Mouse (Mus musculus) megakaryocyte progenitor cell, adult 5-6 weeks (primary cell): ENCODE results near the gene Orai1. TPM values are rescaled to one million over a fixed set of nuclear protein-coding genes. Genes with fewer than 3 reads are reported as not detected.

Experiments
- ATAC-seq: replicated peaks from 2 replicates; pipeline ENCODE4 v1.8.0; 2016; ENCODE audit warnings: mild to moderate bottlenecking, moderate TSS enrichment, inconsistent platforms; ENCODE audit not compliant: poor library complexity
- total RNA-seq, 2 experiments: library from RNA; stranded (forward) in 1 of 2; stranded (reverse) in 1 of 2; fragments of 157-497, 149-512 nt in 1 of 2; fragments of 200-1000 nt in 1 of 2; gene quantifications; 2 replicates each; pipeline versions ENCODE4 v1.2.3 to v1.2.4; 2015 to 2017

Gene Orai1
- total RNA-seq, 2 experiments from 2014 or later: 20.8 to 68.6 TPM

DNA sequence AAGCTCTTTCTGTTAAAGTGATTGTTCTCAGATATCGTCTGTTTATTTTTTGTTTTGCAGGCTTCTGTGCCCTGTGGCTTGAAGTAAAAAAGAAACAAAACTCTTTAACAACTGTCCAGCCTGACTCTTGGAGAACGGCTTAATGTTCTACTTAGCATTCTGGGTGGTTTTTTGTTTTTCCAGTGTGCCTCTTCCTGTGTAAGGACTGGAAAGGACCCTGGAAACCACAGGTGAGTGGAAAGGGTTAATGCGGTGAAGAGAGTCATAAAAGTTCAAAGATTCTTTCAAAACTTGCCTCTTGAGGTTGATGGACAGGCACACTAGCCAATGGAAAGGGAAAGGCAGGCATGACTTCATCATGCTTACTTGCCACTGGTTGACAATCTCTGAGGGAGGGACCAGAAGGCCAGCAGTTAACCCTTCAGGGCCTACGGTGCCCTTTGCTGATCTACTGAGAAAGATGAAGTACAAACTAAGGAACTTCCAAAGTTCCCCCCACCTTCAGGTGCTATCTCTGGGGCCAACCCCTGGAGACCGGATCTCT is 20.5 kb upstream of the Orai1 start:
- peak; percentile 97 for ATAC-seq

DNA sequence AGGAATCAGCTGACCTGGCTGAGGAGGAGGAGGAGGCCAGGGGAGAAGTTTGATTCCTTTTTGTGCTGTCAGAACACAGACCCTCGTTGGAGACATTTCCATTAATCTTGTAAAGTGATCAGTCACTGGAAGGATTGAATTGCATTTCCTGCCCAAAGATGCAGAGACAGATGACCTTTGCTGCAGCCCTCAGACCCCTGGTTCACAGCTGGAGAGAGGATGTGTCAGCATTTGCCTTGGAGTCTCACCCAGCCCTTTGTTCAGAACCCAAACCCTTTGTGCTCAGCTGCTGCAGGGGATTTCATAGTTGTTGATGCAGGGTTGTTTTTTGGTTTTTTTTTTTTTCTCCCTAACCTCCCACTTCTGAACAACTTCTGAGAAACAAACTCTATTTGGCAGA is 20.0 kb upstream of the Orai1 start:
- no peak for ATAC-seq

DNA sequence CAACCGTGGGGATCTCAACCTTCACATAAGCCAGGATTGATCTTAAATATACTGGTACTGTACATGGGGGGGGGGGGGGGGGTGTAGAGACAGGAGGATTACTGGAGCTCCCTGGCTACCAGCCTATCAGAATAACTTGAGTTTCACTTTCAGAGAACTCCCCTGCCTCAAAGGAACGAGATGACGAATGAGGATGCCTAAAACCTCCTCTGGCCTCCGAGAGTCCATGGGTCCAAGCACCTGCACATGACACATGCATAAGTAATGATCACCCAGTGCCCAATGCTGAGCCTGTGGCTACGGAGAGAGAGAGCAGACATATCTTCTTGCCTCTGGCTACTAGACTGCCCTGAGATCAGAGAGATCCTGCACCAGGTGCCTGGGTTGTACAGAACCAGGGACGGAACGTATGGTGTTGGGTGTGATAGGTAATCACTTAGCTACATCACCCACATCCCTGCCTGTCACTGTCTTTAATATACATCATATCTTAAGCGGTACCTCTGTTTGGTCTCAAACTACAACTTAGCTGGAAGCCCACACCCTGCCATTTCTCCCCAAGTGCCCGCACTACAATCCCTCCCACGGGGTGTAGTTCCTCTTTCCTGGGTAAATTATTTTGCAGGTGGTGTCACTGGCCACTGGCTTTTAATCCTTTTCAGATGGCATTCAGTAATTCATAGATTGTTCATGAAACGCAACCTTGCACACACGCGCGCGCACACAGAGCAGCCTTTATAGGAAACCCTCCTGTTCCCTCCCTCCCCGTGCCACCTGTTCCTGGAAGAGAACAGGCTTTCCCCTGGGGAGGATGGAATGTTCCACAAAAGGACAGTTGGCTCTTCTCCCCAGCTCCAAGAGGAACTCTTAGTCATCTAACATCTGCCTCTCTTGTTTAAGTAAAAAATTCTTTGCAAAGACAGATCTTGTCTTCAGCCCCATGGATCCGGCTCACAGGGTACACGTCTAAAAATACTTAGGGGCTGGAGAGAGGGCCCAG is 17.4 kb upstream of the Orai1 start:
- no peak; the same call in 1 of the 2 replicates for ATAC-seq

DNA sequence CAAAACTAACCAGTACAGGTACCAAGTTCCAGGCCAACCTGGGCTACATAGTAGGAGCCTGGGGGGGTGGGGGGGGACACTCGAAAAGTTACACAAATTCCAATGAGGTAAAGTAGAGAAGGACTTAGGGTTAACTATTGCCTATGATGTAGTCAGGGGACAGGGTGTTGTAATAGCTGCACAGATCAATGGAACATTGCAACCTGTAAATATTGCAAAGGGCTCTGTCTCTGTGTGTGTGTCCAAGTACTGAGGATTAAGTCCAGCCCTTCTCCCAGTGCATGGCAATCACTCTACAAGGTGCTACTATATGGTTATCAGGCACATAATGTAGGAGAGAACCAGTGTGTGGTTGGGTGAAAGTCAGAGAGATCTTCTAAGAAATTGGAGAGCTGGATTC is 14.0 kb upstream of the Orai1 start:
- no peak for ATAC-seq

DNA sequence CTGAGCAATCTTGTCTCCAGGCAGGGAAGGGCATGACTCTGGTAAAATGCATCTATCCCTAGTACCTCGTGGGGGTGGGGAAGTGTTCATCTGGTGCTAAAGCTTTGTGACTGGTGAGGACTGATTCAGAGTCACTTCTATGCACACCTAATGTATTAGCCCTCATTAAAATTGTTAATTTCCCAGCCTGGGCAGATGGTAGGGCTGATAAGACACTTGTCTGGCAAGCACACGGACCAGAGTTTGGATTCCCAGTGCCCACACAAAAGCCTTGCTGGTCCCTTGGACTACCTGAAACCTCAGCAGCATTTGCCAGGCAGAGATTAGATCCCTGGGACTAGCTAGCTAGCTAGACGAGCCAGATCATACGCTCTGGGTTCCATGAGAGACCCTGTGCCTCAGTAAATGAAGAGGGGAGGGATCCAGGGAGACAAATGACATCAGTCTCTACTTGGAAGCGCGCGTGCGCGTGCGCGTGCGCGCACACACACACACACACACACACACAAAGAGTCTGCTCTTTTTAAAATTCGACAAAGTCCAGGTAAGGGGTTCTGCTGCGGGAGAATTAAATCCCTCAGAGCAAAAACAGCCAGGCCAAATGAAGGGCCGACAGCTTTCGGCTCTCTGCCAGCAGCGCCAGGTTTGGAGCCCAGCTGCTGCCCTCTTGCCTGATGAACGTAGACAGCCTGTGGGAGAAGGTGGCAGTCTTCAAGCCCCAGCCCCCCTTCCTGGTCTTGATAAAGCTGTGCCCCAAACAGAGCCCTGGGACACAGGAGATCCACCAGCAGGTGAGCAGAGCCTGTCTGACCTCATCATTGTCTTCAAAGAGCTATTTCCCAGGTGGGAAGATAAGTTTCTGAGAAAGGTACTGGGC is 8.9 kb upstream of the Orai1 start:
- ATAC-seq: no peak

DNA sequence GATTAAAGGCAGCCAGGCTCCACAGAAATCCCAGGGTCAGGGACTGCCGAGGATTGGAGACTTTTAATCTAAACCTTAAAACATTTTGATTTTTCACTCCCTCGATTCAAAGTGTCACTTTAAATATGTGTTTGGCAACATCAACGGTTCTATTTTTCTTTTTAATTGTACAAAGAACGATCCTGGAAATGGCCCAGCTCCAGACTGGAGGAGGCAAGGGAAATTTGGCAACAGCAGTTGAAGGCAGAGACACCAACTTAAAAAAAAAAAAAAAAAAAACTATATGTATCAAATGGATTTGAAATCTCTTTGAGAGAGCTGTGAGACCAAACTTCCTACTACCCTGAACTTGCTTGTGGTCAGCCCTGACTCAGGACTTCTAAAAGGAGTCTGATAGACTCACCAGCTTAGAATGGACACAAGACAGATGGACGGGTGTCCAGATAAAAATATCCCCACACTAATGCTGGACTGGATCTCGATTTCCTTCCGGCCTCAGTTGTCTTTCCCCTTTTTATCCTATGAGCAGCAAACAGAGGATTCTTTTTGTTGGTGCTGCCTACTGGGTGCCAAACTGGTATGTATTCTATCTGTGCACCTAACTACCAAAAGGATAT is 5.9 kb upstream of the Orai1 start:
- ATAC-seq: no peak

DNA sequence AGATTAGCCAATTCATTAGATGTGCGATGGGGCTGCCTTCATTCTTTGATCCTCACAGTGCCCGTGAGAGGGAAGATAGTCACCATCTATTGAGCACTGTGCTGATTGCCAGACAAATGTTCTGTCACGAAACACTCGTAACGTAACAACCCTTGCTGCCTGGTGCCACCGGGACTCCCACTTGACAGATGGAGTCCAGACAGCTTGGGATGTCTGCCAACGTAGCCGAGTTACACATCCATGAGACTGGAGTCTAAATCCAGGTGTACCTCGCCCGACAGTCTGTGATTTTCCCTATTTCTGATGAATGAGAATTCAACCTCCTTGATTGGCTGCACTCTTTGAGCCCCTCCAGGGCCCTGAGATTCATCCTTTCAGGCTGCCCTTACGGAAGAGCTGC is 5.0 kb upstream of the Orai1 start:
- no peak for ATAC-seq

DNA sequence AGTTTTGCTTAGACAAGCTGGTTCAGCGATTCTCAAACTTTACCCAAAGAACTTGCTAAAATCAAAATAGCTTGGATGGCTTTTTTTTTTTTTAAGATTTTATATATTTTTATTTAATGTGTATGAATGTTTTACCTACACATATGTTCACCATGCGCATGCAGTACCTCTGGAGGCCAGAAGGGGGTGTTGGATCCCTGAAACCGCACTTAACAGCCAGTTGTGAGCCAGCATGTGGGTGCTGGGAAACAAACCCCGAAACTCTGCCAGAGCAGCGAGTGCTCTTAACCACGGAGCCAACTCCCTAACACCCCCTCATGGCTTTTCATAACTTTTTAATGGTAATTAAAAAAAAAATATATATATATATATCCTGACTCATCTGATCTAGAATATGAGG is 4.1 kb upstream of the Orai1 start:
- ATAC-seq: no peak

DNA sequence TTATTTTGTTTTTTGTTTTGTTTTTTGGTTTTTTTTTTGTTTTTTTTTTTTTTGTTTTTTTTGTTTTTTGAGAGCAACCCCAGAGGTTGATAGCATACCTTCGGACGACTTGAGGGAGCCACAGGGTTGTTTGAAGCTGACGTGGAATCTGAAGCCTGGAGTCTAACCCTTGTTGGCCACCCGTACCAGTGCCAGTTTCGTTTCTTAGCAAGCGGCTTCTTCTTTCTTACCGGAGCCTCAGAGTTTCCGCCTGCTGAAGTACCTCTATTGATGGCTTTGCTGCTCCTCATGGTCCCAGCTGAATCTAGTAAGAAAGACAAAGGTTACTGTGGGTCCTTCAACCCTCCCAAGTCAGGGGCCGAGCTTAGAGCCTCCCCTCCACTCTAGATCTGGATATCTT is 3.2 kb upstream of the Orai1 start:
- no peak for ATAC-seq

DNA sequence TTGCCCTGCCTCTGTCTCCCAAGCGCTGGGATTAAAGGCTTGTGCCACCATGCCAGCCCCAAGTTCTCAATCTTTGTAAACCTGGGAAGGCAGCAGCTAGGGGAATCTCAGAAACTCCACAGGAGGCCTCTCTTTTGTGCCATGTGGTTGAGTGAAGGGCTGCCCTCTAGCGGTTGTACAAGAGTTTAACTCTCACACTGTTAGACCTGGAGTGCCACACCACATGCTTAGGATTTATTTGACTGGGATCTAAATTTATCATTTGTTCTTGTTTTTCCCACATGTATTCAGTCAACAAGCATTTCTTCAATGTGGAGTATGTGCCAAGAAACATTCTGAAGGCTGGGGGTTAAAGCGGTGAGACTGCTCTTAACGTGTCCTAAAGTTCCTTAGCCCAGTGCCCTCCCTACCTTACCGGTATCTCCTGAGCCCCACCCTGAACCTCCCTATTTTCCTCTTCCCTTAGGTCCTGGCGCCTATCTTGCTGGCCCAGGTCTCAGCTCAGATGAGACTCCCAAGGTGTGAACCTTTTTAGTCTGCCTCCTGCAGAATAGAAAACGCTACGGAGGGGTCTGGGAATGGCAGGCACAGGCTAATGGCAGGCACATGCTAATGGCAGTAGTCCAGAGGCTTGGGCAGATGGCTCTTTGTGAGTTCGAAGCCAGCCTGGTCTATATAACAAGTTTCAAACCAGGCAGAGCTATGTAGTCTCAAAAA is 1.1 kb upstream of the Orai1 start:
- ATAC-seq: peak; percentile 52; the same call in 1 of the 2 replicates

DNA sequence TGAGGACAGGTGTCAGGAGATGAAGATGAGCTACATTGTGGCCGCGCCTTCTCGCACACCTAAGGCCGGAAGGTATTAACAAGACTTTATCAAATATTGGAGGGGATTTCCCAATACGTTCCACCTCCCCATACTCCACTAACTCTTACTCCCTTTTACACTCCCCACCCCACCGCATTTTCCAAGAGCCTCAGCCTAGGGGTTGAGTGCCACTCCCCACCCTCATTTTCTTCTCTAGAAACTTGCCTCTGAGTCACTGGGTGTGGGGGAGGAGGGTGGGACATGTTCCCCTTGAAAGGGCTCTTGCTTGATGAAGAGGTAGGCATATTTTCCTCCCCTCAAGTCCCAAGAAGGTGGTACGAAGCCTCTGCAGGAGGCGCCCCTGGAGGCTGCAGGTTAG is 1.0 kb downstream of the Orai1 start:
- ATAC-seq: no peak

DNA sequence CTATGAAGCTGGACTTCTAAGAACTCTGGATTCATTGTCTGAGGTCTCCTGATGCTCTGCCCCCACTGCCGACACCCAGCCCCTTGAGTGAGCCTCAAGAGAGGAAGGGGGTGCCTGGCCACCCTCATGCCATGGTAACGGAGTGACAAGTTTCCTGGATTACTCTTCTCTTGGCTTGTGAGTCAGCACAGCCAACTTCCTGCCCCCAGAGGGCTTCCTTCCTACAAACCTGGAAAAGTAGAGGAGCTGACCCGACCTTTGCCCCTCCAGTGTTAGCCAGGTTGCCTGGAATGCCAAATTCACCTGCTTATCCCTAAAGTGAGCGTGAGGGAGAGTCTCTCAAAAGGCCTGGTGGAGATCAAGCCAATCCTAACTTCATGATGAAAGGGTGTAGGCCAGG is 2.6 kb downstream of the Orai1 start:
- ATAC-seq: no peak

DNA sequence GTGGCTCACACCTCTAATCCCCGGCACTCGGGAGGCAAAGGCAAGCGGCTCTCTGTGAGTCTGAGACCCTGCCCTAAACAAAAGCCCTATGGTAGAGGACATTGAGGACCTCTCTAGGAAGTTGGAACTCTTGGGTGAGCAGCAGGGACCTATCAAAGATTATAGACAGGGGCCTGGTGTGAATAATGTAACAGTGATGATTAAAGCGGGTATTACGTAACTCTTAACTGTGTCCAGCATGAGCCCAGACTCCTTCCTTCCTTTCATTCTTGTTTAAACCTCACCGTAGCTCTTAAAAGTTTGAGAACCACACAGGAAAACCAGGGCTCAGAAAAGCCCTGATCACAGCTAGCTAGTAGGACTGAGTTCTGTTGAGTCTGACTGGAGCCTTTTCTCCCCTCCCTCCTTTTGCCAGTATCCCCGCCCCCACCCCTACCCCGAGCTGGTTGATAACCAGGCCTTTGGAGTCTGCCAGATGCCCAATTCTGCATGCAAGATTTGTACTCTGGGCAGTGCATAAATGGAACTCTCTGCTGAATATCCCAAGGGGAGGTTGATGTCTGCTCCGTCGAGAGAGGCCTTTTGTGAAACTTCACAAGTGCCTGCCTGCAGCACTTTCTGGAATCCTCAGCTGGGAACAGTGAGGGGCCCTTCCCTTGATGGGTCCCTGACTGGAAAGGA is 4.6 kb downstream of the Orai1 start:
- peak; percentile 24 for ATAC-seq

DNA sequence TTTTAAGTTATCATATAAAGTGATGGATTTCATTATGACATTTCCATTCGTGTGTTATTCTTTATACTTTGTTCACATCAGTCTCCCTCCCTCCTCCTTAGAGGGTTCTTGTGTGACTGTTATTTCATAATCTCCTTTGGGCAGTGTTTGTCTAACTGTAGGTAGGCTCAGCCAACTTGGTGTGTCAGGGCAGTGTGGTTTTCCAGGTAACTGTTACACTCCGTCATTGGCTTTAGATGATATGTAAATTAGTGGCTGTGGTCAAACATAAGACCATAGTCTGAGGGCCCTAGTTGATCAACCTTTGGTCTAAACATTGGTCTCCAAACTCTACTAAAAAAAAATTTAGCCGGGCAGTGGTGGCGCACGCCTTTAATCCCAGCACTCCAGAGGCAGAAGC is 5.6 kb downstream of the Orai1 start:
- no peak for ATAC-seq

DNA sequence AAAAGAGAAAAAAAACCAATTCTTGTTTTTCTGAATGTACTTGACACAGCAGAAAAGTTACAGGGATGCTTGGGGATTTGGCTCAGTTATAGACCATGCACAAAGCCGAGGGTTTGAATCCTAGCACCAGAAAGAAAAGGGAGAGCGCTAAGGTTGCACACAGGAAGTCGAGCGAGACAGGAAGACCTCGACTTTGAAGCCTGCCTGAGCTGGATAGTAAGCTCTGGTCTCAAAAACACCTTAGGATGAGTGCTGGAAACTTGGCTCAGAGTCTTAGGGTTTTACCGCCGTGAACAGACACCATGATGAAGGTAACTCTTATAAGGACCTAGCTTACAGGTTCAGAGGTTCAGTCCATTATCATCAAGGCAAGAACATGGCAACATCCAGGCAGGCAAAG is 6.6 kb downstream of the Orai1 start:
- no peak for ATAC-seq

DNA sequence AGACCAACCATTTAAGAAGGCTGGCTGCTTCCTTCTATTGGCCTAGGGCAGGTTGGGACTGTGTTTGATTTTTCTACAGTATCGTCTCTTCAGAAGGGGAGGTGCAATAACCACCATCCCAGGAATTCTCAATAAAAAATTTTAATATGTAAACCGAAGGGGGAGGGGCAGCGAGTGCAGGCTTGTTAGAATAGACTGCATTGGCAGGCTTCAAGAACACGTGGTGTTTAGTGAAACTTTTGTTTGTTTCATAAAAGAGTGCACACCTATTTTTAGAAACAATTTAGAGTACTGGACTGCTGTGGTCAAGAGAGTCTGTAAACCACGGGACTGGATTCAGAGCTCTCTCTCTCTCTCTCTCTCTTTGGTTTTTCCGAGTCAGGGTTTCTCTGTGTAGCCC is 8.2 kb downstream of the Orai1 start:
- ATAC-seq: no peak

DNA sequence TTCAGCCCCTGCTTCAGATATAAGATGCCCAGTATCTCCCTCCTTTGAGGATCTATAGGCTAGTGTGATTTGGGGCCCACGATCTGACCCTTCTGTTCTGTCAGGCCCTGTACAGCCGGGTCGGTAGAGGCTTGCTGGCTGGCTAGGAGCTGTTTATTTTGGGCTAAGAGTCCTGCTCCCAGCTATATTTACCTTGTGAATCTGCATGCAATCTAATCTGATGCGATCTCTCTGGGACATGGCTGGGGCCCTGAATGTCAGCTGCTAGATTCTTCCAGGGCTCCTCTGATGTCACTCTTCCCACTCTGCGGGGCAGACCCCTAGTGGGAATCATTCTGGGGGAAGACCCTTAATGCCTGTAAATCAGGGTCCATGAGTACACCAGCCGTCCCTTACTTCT is 9.4 kb downstream of the Orai1 start:
- ATAC-seq: no peak

DNA sequence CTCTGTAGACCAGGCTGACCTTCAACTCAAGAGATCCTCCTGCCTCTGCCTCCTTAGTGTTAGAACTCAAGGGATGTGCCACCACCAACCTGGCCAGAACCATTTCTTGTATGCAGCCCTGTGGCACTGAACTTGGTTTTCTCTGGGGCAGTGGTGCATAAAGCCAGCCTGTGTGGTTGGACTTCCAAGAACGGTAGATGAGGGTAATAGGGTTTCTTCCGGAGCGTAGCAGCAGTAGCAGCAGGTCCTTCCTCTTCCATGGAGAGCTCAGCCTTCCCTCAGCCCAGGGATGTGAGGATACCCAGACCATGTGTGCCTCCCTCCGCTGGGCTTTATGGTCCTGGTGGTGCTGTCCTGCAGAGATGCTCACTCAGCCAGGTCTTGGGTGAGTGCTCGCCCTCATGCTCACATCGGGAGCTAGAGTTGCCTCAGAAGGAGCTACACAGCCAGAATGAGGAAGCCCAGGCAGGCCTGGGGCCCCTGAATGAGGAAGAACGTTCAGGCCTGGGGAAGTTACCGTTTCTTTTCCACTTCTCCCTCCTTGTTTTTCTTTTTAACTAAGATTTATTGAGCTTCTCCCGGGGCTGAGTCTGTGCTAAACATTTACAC is 10.2 kb downstream of the Orai1 start:
- ATAC-seq: peak; percentile 84

DNA sequence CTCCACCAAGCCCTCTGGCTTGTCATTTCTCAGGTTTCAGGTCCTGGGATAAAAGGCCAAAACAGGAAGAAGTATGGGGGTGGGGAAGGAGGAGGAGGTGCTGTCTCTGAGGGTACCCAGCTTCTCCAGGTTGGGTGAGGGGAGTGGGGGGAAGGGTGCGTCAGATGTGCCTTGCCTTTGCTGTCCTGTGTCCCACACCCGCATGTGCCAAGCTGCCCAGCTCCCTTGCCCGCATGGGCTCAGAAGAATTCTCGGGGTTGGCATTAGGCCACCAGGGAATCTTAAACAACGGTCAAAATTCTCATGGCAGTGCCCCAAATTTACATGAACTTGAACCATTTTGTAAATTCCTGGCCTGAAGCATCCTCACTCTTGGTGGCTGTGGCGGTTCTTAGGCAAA is 11.5 kb downstream of the Orai1 start:
- ATAC-seq: no peak
